Mouse (Mus musculus) skeletal muscle tissue, adult 2 months (tissue): ENCODE results near the gene Orc4.
"Not testable (repeated sequence)": the region's sequence is repeated elsewhere in the genome, so short reads cannot be mapped to it uniquely, and the experiment has no call there.

Experiments
- DNase-seq: peaks from one replicate; pipeline ENCODE4 v3.0.0-alpha.2; 2012; ENCODE audit warnings: low read depth, low spot score

Gene Orc4

GRCm38 (mm10) chr2:48950252-48950315 lies at the start of gene Orc4:
Gene Orc4, minus strand, starts transcription at chr2:48950277.
- DNase-seq: no peak

GRCm38 (mm10) chr2:48990322-48990721 lies 40.2 kb upstream of the Orc4 start:
- no peak for DNase-seq

- DNase-seq: no peak
Measured at GRCm38 (mm10) chr2:48978920-48979319, 28.8 kb upstream of the Orc4 start.

- no peak for DNase-seq
Measured at GRCm38 (mm10) chr2:48956591-48956990, 6.5 kb upstream of the Orc4 start.

- DNase-seq: peak; percentile 1
Measured at GRCm38 (mm10) chr2:48950316-48950880, 321 bp upstream of the Orc4 start.

- peak; percentile 24 for DNase-seq
Measured at GRCm38 (mm10) chr2:48949743-48950251, 280 bp downstream of the Orc4 start.

GRCm38 (mm10) chr2:48948841-48949584 lies 1.1 kb downstream of the Orc4 start, which contains the start of gene Mbd5:
Gene Mbd5, plus strand, starts transcription at chr2:48949508.
- DNase-seq: peak; percentile 99

GRCm38 (mm10) chr2:48947761-48948160 lies 2.3 kb downstream of the Orc4 start:
- DNase-seq: no peak

GRCm38 (mm10) chr2:48935058-48935457 lies 15.0 kb downstream of the Orc4 start:
- DNase-seq: no peak

- no peak for DNase-seq
Measured at GRCm38 (mm10) chr2:48915832-48916231, 34.2 kb downstream of the Orc4 start.

GRCm38 (mm10) chr2:48914185-48914584 lies 35.9 kb downstream of the Orc4 start:
- DNase-seq: no peak

GRCm38 (mm10) chr2:48908866-48909265 lies 41.2 kb downstream of the Orc4 start:
- DNase-seq: no peak

GRCm38 (mm10) chr2:48895186-48895585 lies 54.9 kb downstream of the Orc4 start:
- no peak for DNase-seq

- DNase-seq: peak; percentile 57
Measured at GRCm38 (mm10) chr2:48885945-48886344, 64.1 kb downstream of the Orc4 start.

GRCm38 (mm10) chr2:48868199-48868913 lies 81.7 kb downstream of the Orc4 start:
- DNase-seq: no peak

GRCm38 (mm10) chr2:48865596-48865995 lies 84.5 kb downstream of the Orc4 start:
- DNase-seq: not testable (repeated sequence)
